Mouse (Mus musculus) retina, embryonic 14.5 days (tissue): ENCODE results near the gene Krtap19-2.
A peak's percentile ranks its signal among the peaks of the same experiment; 100 is the strongest.

Source experiments
- DNase-seq: peaks from one replicate; pipeline ENCODE4 v3.0.0-alpha.2; 2015; ENCODE audit warnings: low spot score

The Krtap19-2 gene

DNA sequence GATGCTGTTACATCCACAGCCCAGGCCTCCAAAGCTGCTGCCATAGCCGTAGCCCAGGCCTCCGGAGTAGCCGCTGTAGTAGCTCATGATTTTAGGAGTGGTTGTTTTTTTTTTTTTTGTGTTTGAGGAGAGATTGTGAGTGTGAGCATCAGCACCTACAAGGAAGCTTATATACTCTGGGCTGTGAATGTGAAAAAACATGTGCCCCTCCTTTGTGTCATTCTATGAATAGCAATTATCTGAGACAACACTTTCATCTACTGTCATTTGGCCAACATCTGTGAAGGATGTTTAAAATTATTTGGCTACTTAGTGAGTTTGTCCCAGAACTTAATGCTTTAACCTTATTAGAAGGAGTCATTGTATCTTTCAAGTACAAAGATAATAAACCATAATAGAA is at the start of gene Krtap19-2:
TSS of gene Krtap19-2 (minus strand) at position 101 of the 400 bp plus-strand sequence.
- no peak for DNase-seq

DNA sequence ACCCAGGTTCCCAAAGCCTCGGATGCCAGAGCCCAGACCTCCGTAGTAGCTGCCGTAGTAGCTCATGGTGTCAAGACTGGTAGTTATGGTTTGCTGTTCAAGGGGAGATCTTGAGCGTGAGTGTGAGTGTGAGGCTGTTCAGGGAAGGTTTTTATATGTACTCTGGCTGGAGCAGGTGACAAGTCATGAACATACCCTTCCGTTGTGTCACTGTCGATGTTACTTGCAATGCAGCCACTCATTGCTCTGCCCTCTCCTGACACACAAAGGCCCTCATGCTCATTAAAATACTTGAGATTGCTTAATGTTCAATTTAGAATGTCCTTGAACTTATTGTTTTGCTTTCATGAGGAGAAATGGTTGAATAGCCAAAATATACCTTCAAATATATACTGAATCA is 22.3 kb upstream of the Krtap19-2 start, which contains the start of gene Krtap19-5:
TSS of gene Krtap19-5 (minus strand) at position 101 of the 400 bp plus-strand sequence.
- DNase-seq: no peak

DNA sequence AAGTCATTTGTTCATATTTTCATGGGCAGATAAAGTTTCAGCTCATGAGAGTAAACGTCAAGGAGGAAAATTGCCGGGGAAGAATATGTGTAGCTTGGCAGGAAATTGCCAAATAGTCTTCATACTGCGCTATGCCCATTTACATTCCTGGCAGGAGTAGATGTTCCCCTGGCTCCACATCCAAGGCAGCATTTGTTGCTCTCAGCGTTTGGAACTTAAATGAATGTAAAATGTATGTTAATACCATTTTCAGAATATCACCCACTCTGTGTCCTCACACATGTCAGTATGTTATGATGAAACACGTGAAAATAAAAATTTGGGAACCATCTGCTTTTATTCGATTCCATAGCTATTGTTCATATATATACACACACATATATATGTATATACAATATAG is 12.8 kb upstream of the Krtap19-2 start:
- DNase-seq: no peak

DNA sequence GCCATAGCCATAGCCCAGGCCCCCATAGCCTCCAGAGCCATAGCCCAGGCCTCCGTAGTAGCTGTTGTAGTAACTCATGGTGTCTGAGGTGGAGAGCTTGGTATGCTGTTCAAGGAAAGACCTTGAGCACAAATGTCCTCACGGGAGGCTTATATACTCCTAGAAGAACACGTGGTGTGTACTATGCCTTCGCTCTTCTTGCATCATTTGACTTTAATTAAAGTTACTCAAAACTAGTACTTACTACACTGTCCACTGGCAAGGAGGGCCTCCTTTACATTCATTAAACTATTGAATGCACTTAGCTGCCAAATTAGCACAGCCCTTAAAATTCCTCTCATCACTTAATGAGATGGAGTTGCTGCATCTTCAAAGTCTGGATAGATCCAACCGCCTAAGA is 10.9 kb upstream of the Krtap19-2 start, which contains the start of gene Krtap19-4:
TSS of gene Krtap19-4 (minus strand) at position 101 of the 400 bp plus-strand sequence.
- no peak for DNase-seq

DNA sequence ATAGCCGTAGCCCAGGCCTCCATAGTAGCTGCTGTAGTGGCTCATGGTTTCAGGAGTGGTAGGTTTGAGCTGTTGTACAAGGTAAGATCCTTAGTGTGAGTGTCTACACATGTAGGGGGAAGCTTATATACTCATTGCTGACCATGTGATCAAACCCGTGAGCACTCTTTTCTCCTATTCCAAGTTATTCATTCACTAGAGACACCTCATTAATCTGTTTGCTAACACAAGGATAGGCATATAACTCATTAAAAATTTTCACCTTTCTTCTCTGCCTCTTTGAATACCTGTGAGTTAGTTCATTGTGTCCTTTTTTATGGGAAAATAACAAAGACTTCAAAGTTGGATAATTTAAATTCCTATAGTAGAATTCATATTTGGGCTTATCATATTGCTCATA is 3.9 kb upstream of the Krtap19-2 start, which contains the start of gene Krtap19-3:
TSS of gene Krtap19-3 (minus strand) at position 101 of the 400 bp plus-strand sequence.
- no peak for DNase-seq

DNA sequence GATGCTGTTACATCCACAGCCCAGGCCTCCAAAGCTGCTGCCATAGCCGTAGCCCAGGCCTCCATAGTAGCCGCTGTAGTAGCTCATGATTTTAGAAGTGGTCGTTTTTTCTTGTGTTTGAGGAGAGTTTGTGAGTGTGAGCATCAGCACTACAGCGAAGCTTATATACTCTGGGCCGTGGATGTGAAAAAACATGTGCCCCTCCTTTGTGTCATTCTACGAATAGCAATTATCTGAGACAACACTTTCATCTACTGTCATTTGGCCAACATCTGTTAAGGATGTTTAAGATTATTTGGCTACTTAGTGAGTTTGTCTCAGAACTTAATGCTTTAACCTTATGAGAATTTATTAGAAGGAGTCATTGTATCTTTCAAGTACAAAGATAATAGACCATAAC is 4.8 kb downstream of the Krtap19-2 start, which contains the start of gene Krtap19-1:
TSS of gene Krtap19-1 (minus strand) at position 101 of the 400 bp plus-strand sequence.
- no peak for DNase-seq

DNA sequence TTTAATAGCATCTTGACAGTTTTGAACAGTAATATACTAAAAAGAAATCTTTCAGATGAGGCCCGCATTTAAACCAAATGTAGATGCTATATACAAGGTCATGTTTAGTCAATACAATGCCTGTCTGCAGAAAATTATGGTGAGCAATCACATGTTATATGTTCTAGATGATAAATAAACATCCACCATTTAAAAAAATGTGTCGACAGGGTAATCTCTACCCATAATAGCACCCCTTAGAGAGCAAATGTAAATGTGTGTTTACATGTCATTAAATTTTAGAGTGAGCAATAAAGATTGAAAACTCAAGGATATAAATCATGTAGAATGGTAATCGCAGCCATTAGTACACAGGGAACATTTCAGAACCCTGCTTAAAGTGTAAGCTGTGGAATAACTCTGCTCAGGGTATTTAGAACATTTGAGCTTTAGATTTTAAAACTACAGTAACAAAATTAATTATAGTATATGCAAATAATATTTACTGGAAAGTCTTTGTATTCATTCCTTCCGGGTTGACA is 9.1 kb downstream of the Krtap19-2 start:
- no peak for DNase-seq

DNA sequence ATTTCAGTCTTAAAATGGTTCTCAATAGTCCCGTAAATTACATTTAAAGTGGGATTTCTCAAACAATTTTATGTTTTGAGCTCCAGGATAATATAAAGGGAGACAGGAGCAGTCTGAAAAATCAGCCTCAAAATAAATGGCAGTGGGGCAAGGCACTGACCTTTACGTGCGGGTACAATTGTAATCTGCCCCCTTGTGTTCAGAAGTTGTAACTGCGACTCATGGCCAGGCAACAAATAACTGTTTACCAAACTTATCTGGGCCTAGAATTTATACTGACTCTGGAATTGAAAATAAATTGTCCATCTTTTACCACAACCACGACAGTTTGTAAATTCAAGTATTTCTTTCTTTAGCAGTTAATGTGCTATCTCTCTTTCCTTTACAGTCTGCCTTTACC is 22.6 kb downstream of the Krtap19-2 start:
- peak; percentile 73 for DNase-seq

DNA sequence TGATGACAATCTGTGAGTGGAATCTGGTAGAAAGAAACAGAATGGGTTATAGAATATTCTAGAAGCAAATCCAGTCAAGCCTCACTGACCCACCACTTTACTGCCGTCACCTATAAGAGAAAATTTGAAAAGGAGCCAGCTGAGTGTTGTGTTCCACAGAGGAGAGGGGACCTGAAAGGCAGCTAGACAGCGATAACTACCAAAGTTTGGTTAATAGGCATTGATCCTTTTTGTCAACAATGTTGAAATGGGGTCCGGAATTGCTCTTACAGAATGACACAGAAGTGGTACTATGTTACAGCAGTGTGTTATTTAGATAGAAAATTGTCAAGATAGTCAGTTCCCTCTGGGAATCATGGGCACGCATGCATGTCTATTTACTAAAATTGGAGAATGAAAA is 25.5 kb downstream of the Krtap19-2 start:
- no peak for DNase-seq

DNA sequence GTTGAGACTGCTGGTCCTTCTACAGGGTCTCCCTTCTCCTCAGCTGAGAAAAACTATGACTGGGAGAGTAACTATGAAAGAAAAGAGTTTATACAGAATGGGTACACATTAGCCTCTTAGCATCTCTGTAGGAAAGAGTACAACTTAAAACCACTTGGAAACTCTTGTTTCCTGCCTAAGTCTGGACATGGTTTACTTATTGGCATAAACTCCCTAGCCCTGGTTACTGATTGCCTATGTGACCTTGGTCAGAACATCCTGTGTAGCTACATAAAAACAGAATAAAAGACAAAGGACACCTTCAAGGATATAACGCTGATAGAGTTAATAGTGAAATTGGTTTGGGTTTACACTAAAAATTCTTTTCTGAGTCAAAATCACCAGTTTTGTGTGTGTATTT is 26.7 kb downstream of the Krtap19-2 start:
- no peak for DNase-seq

DNA sequence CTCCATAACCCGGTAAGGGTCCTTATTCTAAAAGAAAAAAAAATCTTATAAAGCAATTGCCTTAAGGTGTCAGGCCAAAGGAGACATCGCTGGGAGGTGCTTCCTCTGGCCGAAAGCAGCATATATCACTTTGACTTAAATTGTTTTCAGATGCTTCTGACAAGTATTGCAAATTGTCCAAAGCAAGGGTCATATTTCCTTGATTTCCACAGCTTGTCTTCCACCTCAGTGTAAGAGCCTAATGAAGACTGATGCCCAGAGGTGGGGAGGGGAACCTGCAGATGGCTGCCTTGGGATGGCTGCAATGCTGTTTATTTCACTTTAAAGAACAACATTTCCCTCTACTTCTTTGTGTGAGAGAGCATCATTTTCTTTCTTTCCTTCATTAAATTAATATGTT is 47.1 kb downstream of the Krtap19-2 start:
- DNase-seq: no peak

DNA sequence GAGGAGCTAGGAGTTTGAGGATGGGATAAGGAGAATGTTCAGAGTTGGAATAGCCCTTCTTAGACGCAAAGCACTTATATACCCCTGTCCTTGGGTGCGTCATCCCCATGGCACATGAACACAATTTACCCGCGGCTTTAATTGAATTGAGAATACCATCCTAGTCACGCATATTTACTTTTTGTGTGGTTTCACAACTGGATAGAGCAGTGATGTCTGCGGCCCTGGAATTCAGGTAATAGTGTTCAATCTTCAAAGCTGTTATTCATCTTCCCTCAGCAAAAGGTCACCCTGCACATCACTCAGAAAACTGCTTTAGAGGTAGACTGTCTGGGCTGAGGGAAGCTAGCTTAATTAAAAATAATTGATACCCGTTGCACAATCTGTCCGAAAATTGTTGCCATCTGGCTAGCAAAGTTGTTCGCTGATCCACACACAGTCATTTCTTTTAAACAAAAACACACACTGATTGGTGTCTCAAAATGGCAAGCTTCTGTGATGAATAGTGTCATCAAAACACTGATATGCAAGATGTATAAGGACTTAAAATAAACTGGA is 47.9 kb downstream of the Krtap19-2 start, which contains the start of gene Krtap14:
TSS of gene Krtap14 (minus strand) at position 51 of the 558 bp plus-strand sequence.
- DNase-seq: peak; percentile 12

DNA sequence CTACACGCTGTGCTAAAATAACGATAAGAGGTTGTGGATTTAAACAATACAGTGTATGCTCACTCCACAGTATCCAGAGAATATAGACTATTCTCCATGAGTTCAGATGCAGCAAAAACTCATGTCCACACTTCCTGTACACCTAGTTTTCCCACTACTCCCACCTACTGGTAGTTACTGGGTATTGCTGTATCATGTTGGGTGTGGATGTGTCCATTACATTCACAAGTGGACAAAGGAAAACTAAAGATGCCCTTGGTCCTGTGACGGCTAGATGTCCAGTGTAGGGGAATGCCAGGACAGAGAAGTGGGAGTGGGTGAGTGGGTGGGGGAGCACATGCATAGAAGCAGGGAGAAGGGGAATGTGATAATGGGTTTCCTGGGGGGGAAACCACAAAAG is 50.3 kb downstream of the Krtap19-2 start:
- DNase-seq: peak; percentile 54
